ENCODE assay signal across 9 mouse cellular contexts in the genomic region with DNA sequence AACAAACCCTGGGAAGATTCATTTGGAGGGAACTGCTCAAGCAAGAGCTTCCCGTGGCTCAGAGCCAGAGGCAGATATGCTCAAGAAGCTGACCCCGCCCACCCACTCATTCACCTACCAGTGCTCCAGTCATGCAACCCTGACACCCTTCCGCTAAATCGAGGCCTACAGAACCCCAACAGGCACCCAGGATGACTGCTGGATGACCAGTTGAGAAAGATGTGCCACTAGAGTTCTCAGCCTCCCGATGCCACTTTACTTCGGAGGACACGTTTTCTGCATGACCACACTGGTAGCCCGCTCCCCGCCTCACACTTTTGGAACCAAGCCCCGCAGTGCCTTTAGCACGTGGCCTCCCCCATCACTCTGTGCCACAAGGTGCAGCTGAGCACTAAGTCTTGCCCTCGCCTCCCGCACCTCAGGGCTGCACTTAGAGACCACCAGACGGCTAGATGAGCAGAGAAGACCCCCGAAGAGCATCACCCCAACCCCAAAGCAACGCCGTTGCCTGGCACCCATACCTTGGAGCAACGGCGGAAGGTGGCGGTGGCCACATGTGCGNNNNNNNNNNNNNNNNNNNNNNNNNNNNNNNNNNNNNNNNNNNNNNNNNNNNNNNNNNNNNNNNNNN. TPM values are rescaled to one million over a fixed set of nuclear protein-coding genes. Genes with fewer than 3 reads are reported as not detected.
DNase-seq lines count a peak whose midpoint lies in the region; ATAC-seq and TF ChIP-seq lines count a peak whose summit lies in the region.
"Had no signal": no experiment of that assay in that cellular context is flagged by ENCODE, and none has a peak within 500 bp of the region (broad histone marks: within the 10 kb centered on the region; RNA-seq: fewer than 3 reads in every experiment).

No protein-coding gene starts in this region.

- 22% methylated on average over 21 of the region's 21 CpGs for WGBS in heart, embryonic 13.5 days
- WGBS in intestine, embryonic 14.5 days = 17% methylated on average over 21 of the region's 21 CpGs
- 29% methylated on average over 21 of the region's 21 CpGs for WGBS in midbrain, embryonic 15.5 days

- H3K9me3 ChIP-seq in heart, embryonic 13.5 days = no peaks in the 10 kb centered on the region
- no peaks in the 10 kb centered on the region for H3K9me3 ChIP-seq in intestine, embryonic 14.5 days (ENCODE audit: control insufficient read depth, low read length)
- no peaks in the 10 kb centered on the region for H3K9me3 ChIP-seq in midbrain, embryonic 15.5 days

- peaks cover 55% of the 10 kb centered on the region for H3K27me3 ChIP-seq in heart, embryonic 13.5 days (replicated peaks)
- H3K27me3 ChIP-seq in intestine, embryonic 14.5 days (replicated peaks; ENCODE audit: control insufficient read depth, insufficient read depth, low read length) = peaks cover 20% of the 10 kb centered on the region
- peaks cover 28% of the 10 kb centered on the region for H3K27me3 ChIP-seq in midbrain, embryonic 15.5 days (replicated peaks)

- TF ChIP-seq CTCF in cortical plate, adult 2 months (IDR thresholded peaks at IDR 0.05; ENCODE audit: extremely low read depth, insufficient read depth, low read length) = no peak

- H3K4me1 ChIP-seq in heart, embryonic 13.5 days = peaks cover 16% of the 10 kb centered on the region
- no peaks in the 10 kb centered on the region for H3K4me1 ChIP-seq in cortical plate, adult 2 months (ENCODE audit: control insufficient read depth, insufficient read depth, low read length)
- H3K4me1 ChIP-seq in intestine, embryonic 14.5 days (replicated peaks; ENCODE audit: control insufficient read depth, insufficient read depth, low read length) = 0 out of 2 replicates have a peak, but pooled peaks cover 4% of the 10 kb centered on the region
- H3K4me1 ChIP-seq in midbrain, embryonic 15.5 days = peaks cover 11% of the 10 kb centered on the region

- H3K9ac ChIP-seq in heart, embryonic 13.5 days = peak overlapping the region; percentile 56; the same call in 1 of the 2 replicates
- H3K9ac ChIP-seq in intestine, embryonic 14.5 days (ENCODE audit: low read length) = peak overlapping the region; percentile 58
- H3K9ac ChIP-seq in midbrain, embryonic 15.5 days = peak overlapping the region; percentile 43

- no peak overlapping the region for H3K27ac ChIP-seq in heart, embryonic 13.5 days (replicated peaks)
- no peak overlapping the region for H3K27ac ChIP-seq in cortical plate, adult 2 months (ENCODE audit: insufficient read depth, low read length)
- H3K27ac ChIP-seq in intestine, embryonic 14.5 days (ENCODE audit: low read depth) = peak overlapping the region; percentile 65; the same call in 1 of the 2 replicates
- H3K27ac ChIP-seq in midbrain, embryonic 15.5 days = no peak overlapping the region

- H3K4me2 ChIP-seq in heart, embryonic 13.5 days = peak overlapping the region; percentile 69
- H3K4me2 ChIP-seq in intestine, embryonic 14.5 days (ENCODE audit: low read length) = peak overlapping the region; percentile 69
- peak overlapping the region; percentile 71 for H3K4me2 ChIP-seq in midbrain, embryonic 15.5 days

- DNase-seq in heart, adult 9 months (ENCODE audit: low spot score in 2 of 2) = no peak
- DNase-seq in intestine, embryonic 14.5 days (ENCODE audit: low spot score) = peak; percentile 69
- DNase-seq in right cerebral cortex, adult 2 months (ENCODE audit: low spot score in 2 of 2) = no peak
- no peak for DNase-seq in layer of hippocampus, postnatal 25 days (ENCODE audit: extremely low spot score in 1 of 2, low spot score in 1 of 2)
- DNase-seq in left cerebral cortex, postnatal 36 days (ENCODE audit: low spot score in 2 of 2) = no peak

- no peaks in the 10 kb centered on the region for H3K36me3 ChIP-seq in heart, embryonic 13.5 days
- no peaks in the 10 kb centered on the region for H3K36me3 ChIP-seq in intestine, embryonic 14.5 days (ENCODE audit: control insufficient read depth, insufficient read depth, low read length)
- H3K36me3 ChIP-seq in midbrain, embryonic 15.5 days (replicated peaks) = no peaks in the 10 kb centered on the region

- intact Hi-C loops in left cerebral cortex, postnatal 36 days (cut with DNase I) = no loop called here

- peak overlapping the region; percentile 47 for H3K4me3 ChIP-seq in heart, embryonic 13.5 days
- H3K4me3 ChIP-seq in cortical plate, adult 2 months (ENCODE audit: insufficient read depth, low read length) = peak overlapping the region; percentile 20; the same call in 1 of the 2 replicates
- H3K4me3 ChIP-seq in intestine, embryonic 14.5 days (ENCODE audit: low read depth, low read length) = peak overlapping the region; percentile 44
- peak overlapping the region; percentile 43 for H3K4me3 ChIP-seq in midbrain, embryonic 15.5 days

- no peak for TF ChIP-seq POLR2A in cortical plate, adult 2 months (IDR thresholded peaks at IDR 0.05; ENCODE audit: extremely low read depth, insufficient read depth, low read length)

- ATAC-seq in heart, embryonic 13.5 days (ENCODE audit: extremely low read depth, insufficient number of reproducible peaks, low FRiP score, low TSS enrichment) = no peak
- ATAC-seq in intestine, embryonic 14.5 days (replicated peaks; ENCODE audit: low FRiP score, low TSS enrichment, low read depth) = peak; percentile 24; the same call in 1 of the 2 replicates
- ATAC-seq in midbrain, embryonic 15.5 days (replicated peaks) = peak; percentile 22; the same call in 1 of the 2 replicates

RNA-seq across cellular contexts. Expression of a gene that starts 0.8 kb away (rescaled TPM):
- polyA plus RNA-seq in heart, embryonic 13.5 days (2015; fragmentation: Nextera tagmentation; extraction: Ambion mirVana) = 0.74 and 2.6 TPM in 2 replicates
- polyA plus RNA-seq in cortical plate, adult 2 months (2012; rRNA removed) = 1.7 and 2.2 TPM in 2 replicates
- polyA plus RNA-seq in intestine, embryonic 14.5 days (2014; fragmentation: Nextera tagmentation; extraction: Ambion mirVana) = 95.9 and 101 TPM in 2 replicates
- 2.4 and 3.6 TPM in 2 replicates for polyA plus RNA-seq in midbrain, embryonic 15.5 days (2015; fragmentation: Nextera tagmentation; extraction: Ambion mirVana)
- total RNA-seq in layer of hippocampus, postnatal 25 days (2021) = under 1 TPM; 0.17 to 0.23 TPM
- total RNA-seq in left cerebral cortex, postnatal 36 days (2021) = 1 to 10 TPM; 3.6 to 3.7 TPM
- total RNA-seq: CH12.LX had no signal

RNA-seq across cellular contexts. Expression of a gene that starts 28.8 kb away (rescaled TPM):
- not detected in 2 replicates for polyA plus RNA-seq in heart, embryonic 13.5 days (2015; fragmentation: Nextera tagmentation; extraction: Ambion mirVana)
- not detected in 2 replicates for polyA plus RNA-seq in cortical plate, adult 2 months (2012; rRNA removed)
- polyA plus RNA-seq in intestine, embryonic 14.5 days (2014; fragmentation: Nextera tagmentation; extraction: Ambion mirVana) = not detected in 2 replicates
- polyA plus RNA-seq in midbrain, embryonic 15.5 days (2015; fragmentation: Nextera tagmentation; extraction: Ambion mirVana) = not detected in 2 replicates
- total RNA-seq in layer of hippocampus, postnatal 25 days (2021) = not detected
- not detected for total RNA-seq in left cerebral cortex, postnatal 36 days (2021)

Comparison
In these comparisons a context has a peak if more than half of its experiments do, and no peak if none do; other contexts are left out.
1. RNA of a gene that starts 0.8 kb away (polyA plus RNA-seq): 95.9 to 101 TPM in intestine, embryonic 14.5 days; 2.4 to 3.6 TPM in midbrain, embryonic 15.5 days, 1.7 to 2.2 TPM in cortical plate, adult 2 months and 0.74 to 2.6 TPM in heart, embryonic 13.5 days; every median in the first group is over 10 times any median in the second.
2. Peak in every context shown above with its lines, with median percentiles within 50 percentile points of each other: H3K4me2 ChIP-seq, H3K4me3 ChIP-seq and H3K9ac ChIP-seq.